Mouse (Mus musculus): ENCODE results near the gene Spg7. TPM values are rescaled to one million over a fixed set of nuclear protein-coding genes. Genes with fewer than 3 reads are reported as not detected.
A peak's percentile ranks its signal among the peaks of the same experiment; 100 is the strongest.
"Not testable (repeated sequence)": the region's sequence is repeated elsewhere in the genome, so short reads cannot be mapped to it uniquely, and the experiment has no call there.

Gene Spg7
- total RNA-seq, 2 experiments from 2014 or later, result 10.6 to 15.2 TPM

DNA sequence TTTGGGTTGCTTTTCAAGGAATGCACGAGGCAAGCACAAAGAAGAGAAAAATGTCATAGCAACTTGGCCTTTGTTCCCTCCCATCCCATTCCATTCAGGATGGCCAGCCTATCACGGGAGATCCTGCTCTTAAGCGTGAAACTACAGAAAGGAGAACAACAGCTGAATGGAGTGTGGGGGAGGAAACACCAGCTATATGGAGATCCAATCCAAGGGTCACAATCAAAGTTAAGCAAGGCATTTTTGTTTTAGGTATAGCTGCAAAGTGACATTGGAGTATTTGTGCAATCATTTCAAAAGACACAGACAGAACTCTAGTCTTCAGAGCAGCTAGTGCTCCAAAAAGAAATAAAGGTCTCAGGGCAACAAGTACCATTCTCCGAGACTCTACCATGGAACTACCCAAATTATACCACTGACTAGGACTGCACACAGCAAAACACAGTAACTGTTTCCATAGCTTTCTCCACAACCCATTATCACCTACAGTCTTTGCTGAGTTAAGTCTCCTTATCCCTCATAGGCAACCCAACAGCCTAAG, 22.6 kb upstream of the Spg7 start:
- no peak for ATAC-seq (replicated peaks; ENCODE audit: low FRiP score, poor library complexity, severe bottlenecking)

DNA sequence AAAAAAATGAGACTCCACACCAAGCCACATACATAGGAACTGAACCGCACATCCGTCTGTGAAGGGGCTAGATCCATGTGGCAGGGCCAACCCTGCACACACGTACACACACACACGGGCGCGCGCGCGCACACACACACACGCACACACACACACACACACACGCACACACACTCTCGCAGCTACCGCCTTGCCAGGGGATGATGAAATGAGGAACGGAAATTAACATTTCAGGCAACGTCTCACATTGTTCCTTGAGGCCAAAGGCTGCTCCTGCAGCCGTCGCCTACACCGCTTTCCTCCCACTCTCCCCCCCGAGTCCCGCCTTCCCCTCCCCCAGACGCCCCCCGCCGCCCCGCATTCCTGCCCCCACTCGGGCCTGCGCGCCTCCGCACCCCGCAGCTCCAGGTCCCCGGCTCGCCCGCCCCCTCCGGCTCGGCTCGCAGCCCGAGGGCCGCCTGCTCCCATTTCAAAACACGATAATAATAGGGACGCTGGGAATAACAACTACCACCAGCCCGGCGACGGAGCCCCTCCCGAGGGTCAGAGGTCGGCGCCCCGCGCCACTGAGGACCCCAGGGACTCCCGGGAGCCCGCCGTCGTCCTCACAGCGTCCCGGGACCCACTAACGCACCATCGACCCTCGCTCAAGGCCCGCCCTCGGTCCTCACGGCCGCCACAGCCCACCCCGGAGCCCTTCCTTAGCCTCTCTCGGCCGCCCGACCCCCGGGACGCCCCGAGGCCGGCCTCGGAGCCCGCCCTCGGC, 21.6 kb upstream of the Spg7 start:
- ATAC-seq (replicated peaks; ENCODE audit: low FRiP score, poor library complexity, severe bottlenecking), result no peak

DNA sequence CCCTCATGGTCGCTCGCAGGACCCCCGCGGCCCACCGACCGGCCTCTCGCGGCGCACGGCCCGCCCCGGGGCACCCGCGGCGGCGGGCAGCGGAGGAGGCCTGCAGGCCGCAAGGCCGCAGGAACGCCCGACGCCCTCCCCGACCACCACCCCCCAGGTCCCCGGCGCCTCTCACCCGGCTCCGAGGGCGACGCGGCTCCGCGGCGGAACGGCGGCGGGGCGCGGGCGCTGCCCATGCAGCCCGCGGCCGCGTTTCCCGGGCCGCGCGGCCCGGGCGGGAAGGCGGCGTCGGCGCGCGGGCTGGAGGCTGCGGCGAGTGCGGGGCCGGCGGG, 21.0 kb upstream of the Spg7 start:
- no peak for ATAC-seq (replicated peaks; ENCODE audit: low FRiP score, poor library complexity, severe bottlenecking)

DNA sequence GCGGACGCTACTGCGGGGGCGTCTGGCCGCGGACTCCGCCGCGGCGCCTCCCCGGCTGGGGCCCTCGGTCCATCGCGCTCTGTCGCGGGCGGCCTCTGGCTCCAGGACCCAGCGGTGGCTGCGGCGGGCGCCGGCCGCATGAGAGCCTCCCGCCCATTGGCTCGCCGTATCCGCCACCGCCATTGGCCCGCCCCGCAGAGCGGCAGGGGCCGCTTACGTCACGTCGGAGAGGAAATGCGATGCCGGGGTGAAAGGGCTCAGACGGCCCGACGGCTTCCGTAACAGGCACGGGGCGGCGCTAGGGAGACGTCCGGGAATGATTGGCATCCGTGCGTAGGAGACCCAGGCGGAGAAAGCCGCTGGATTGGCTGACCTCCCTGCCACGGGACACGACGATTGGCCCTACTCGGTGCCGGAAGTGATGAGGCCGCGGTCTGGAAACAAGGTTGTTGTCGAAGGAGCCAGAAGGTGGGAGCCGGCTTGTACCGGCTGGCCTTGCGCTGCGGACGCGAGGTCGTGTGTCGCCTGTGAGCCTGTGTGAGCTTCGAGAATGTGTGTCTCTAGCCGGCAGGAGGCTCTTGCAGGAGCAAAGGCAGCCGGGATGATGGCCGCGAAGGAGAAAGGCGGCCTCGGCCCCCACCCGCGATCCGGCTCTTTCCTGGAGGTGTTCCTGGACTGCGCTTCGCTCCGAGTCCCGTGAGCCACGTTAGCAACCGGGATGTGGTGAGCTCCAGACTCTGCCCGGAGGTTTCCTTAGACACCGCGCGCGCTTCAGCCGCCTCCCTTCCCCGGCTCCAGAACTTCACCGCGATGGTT, 20.4 kb upstream of the Spg7 start, which contains the start of gene Ankrd11:
Gene Ankrd11 (minus strand): TSS at position 120 of the 816 bp plus-strand sequence.
- ATAC-seq (replicated peaks; ENCODE audit: low FRiP score, poor library complexity, severe bottlenecking), result peak; percentile 92

DNA sequence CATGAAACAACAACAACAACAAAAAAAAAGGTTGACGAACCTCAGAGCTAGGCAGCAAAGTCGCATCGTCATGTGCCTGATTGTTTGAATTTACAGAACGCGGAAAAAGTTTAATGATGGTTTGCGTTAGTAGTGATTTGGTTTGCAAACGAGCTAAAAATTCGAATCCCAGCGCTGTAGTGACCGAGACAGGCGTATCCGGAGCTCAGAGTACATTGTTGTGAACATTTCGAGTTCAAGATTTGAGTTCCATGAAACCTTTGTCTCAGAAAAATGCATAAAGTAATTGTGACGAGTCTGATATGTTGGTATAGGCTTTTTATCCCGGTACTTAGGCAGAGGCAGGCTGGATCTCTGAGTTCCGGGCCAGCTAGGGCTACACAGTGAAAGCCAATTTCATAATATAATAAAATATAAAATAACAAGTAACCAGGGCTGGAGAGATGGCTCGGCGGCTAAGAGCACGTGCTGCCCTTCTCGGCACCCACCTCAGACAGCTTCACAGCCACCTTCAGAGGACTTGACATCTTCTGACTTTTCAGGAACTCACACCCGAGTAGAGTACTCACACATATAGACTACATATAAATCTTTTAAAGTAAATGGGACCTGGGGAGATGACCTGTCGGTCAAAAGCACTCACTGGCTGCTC, 19.6 kb upstream of the Spg7 start:
- ATAC-seq (replicated peaks; ENCODE audit: low FRiP score, poor library complexity, severe bottlenecking), result no peak; the same call in 1 of the 2 replicates

DNA sequence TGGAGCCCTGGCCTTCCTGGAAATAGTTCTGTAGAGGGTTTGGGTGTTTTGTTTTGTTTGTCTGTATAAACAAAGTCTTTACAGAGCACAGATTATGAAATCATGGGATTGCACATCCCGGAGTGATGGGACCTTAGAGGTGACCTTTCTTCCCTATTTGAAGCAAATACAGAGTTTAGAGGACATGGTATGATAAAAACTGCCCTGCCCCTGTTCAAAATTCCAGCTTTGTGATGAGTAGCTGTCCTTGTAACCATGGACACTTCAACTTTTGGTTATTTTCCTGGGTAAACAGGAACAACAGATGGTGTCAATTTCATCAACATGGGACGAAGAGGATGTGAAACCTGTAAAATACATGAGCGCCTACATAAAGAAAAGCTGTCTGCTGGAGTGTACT, 18.8 kb upstream of the Spg7 start:
- no peak for ATAC-seq (replicated peaks; ENCODE audit: low FRiP score, poor library complexity, severe bottlenecking)

DNA sequence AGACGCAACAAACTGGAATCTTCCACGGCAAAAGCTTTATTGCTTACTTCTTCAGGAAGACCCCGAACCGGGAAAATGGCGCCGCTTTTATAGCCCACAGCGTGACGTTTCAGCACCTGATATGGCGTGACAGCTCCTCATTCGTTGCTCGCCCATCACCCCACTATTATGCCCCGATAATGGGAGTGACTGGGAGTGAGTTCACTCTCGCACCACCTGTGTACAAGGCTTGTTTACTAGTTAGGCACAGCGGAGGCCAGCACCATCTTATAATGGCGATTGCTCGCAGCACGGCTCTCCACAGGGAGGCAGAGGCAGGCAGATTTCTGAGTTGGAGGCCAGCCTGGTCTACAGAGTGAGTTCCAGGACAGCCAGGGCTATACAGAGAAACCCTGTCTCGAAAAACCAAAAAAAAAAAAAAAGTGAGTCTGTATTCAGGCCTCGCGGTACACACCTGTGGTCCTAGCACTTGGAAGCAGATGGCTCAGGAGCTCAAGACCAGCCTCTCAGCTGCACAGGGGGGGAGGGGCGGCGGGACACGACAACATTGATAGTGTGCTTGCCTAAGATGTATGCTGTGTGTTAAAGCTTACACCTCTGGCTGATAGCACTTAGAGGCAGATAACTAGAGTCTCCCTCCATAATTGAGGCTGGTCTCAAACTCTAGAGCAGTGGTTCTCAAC, 17.9 kb upstream of the Spg7 start:
- ATAC-seq (replicated peaks; ENCODE audit: low FRiP score, poor library complexity, severe bottlenecking), result not testable (repeated sequence)

DNA sequence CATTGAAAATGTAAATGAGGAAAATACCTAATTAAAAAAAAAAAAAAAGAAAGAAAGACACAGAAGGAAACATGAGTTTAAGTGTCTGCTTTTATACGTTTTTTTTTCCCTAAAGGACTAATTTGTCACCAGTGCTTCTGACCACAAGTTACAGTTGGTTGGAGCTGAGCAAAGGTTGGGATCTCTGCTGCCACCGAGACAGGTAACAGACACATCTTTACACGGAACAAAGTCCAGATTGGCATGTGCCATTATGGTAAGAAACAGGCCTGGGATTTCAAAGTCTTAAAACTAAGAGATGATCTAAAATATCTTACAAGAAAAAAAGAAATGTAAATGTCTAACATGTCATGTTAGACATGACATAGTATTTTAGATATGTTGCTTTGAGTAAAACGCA, 16.0 kb upstream of the Spg7 start:
- no peak for ATAC-seq (replicated peaks; ENCODE audit: low FRiP score, poor library complexity, severe bottlenecking)

DNA sequence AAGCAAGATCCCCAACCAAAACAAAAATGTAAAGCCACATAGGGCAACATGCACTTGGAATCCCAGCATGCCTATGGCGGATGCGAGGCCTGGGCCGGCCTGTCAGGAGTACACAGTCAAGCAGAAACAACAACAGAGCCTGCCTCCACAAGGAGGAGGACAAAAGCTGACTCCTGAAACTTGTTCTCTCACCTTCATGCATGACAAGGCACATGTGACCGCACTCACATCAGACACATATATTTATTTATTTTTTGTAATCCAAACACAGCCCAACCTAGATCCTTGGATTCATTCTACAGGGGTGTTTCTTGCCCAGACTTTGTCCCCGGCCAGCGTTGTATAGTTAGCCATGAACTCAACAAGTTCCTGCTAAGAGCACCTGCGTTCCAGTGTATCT, 14.9 kb upstream of the Spg7 start:
- no peak for ATAC-seq (replicated peaks; ENCODE audit: low FRiP score, poor library complexity, severe bottlenecking)

DNA sequence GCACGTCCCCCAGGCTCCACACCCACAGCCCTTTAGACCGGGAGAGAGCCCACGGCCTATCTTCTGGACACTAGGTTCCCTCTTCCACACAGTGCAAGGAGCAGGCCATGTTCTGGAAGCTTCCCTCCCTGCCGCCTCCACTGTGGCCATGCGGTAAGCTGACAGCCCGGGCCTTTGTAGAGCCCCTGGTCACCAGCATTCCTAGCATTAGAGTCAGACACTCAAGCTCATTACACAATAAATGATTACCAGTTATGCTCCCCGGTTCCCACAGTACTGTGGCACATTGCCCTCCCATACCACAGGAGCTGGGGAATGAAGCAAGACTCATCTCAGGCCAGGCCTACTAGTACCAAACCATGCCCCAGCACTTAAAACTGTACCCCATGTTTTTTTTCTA, 14.3 kb upstream of the Spg7 start:
- ATAC-seq (replicated peaks; ENCODE audit: low FRiP score, poor library complexity, severe bottlenecking), result no peak

DNA sequence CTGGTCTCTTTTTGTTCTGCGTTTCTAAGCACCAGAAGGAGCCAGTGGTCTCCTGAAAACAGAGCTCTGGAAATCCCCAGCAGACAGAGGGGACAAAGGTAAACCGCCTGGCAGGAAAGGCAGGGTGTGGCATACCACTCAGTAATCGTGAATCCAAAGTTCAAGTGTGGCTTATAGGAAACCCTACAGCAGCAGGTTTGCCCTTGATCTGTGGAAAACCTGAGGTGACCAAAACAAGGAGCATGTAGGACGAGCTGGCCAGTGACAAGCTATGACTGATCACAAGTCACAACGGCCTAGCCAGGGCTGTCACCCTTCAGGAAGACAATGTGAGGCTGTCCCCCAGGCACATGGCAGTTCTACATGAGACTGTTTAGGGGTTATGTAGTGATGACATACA, 11.3 kb upstream of the Spg7 start:
- no peak for ATAC-seq (replicated peaks; ENCODE audit: low FRiP score, poor library complexity, severe bottlenecking)

DNA sequence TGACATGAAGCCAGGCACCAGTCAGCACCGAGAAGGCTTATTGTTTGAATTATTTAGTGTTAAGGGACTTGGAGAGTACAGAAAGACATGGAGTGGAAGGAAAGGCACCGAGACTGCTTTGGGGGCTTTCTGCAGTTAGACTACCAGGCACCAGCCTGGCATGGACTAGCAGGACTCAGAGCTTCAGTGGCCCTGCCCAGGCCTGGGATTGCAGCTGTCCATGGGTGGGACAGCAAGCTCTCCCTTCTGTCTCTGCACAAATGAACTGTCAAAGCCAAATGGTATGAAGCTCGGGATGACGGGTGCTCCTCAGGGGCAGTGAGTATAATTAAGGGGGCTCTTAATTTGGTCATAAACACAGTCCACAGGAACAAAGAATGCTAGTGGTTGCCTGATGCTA, 1.3 kb downstream of the Spg7 start:
- ATAC-seq (replicated peaks; ENCODE audit: low FRiP score, poor library complexity, severe bottlenecking), result no peak

DNA sequence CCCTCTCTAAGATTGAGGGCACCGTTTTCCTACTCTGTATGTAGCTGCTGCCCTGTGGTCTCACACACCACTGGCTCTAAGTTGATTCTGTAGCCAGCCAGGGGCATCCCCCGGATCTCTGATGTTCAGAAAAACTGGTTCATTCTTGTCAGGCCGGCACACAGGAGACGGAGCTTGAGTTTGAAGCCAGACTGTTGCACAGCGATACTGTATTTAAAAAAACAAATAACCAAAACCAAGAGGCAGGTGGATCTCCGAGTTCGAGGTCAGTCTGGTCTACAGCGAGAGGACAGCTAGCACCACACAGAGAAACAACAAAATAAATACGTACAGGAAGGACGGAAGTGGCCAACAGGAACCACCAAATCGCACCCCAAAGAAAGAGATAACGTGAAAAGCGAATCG, 2.1 kb downstream of the Spg7 start:
- ATAC-seq (replicated peaks; ENCODE audit: low FRiP score, poor library complexity, severe bottlenecking), result peak; percentile 54

DNA sequence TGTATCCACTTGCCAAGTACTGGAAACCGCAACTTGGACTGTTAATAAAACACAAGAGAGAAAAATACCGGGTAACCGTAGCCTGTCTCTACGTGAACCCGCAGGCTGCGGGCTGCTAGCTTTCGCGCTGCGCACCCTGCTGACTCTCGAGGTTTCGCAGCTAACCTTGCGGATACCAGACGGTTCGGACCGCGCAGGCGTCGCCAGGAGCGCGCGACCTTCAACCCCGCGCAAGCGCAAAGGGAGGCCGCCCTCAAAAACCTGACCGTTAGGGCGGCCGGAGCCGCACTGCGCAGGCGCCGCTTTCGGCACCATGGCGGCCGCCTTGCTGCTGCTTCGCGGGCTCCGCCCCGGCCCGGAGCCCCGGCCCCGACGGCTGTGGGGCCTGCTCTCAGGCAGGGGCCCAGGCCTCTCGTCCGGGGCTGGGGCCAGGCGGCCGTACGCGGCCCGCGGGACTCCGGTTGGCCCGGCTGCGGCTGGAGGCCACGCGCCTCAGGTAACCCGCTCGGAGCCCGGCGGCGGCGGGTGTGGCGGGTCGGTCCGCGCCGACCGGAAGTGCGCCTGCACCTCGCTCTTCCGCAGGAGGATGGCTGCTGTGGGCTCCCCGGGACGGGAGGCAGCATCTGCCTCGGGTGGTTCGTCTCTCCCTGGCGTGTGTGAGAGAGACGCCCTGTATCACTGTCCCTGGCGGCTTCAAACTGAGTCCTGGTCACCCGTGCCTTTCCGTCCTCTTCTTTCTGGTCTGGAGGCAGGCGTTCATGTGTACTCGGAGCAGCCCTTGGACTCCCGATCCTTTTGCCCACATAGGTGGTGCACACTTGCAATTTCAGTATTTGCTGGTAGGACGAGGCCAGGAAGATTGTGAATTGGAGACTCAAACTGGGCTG, 2.7 kb downstream of the Spg7 start:
- peak; percentile 94 for ATAC-seq (replicated peaks; ENCODE audit: low FRiP score, poor library complexity, severe bottlenecking)

DNA sequence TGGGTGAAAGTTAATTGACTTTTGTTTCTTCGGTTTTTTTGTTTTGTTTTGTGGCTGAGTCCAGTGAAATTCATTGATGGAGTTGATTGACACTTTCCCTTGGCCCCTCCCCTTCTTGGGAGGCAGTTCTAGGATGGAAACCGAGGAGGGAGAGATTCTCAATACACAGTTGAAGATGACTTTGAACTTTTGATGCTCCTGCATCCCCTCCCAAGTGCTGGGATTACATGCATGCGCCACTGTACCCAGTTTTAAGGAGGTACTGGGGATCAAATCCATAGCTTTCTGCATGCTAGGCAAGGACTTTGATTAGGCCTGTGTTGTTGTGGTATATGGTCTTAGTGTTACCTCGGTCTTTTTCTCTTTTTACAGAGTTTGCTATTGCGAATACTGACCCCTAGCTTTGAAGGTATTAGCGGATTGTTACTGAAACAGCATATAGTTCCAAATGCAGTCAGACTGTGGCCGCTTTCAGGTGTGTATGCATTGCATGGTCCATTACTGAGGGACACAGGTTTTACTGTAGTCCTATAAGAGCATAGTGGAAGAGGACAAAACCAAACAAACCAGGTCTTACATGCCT, 3.5 kb downstream of the Spg7 start:
- ATAC-seq (replicated peaks; ENCODE audit: low FRiP score, poor library complexity, severe bottlenecking), result 0 out of 2 replicates have a peak, but pooled peaks have one; percentile 36

DNA sequence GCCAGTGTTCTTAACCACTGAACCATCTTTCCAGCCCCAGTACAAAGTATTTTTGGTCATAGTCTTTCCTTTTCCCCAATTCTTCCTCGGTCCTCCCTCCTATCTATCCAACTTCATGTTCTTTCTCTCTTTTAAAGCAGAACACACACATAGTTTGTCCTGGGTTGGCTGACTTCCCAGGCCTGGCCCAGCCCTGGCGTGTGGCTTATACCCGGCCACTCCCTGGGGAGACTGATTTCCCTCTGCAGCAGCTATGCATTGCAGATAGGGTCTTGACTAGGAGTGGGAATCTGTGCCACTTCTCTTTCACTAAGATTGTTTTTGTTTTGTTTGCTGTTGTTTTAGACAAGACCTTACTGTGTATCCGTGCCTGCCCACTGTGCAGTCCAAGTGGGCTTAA, 8.4 kb downstream of the Spg7 start:
- no peak for ATAC-seq (replicated peaks; ENCODE audit: low FRiP score, poor library complexity, severe bottlenecking)

DNA sequence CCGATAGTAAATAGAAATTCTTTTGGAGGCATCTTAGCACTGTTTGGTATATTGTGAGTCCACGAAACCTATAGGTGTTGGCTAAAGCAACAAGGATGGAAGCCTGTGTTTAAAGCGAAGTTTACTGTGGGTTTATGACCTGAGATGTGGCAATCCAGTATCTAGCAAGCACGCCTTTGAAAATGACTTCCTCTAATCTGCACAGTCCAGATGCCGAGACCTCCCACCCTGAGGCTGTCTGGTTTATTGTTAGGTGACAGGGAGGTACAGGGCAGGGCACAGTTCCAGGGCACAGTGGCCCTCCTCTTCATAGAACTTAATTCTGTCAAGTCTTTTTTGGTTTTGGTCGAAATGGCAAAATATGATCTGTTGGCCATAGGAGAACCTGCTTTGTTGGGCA, 14.5 kb downstream of the Spg7 start:
- ATAC-seq (replicated peaks; ENCODE audit: low FRiP score, poor library complexity, severe bottlenecking), result no peak

DNA sequence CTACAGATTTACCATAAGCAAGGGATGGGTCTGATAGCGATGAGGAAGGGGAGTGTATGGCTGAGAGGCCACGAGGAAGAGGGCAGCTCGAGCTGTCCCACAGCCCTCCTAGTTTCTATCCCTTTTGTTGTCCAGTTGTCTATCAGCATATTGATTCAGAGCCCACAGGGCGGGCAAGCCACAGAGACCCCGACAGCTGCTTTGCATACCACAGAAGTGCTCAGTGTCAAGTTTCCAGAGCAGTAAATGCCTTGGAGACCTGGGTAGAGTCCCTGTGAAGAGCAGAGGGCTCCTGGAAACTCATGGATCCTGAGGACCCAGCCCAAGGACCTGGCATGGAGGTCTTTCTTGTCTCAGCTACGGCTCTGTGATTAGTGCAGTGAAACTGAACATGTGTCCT, 20.3 kb downstream of the Spg7 start:
- ATAC-seq (replicated peaks; ENCODE audit: low FRiP score, poor library complexity, severe bottlenecking), result no peak

DNA sequence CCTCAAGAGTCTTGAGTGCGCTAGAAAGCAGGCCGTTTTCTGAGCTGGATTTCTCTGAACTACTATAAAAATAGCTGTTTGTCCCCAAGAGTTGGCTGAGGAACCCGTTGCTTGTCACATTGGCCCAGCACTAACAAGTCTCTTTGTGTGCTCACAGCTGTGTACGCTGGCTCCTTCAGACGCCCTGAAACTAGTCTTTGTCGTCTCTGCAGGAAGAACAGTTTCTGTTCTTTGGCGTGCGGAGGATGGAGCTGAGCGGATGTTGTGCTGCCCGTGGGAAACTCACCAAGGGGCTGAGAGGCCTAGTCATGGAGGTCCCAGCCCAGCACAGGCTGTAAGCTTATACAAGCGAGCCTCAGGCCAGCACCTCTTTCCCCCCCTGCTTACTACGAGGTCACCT, 20.9 kb downstream of the Spg7 start:
- no peak for ATAC-seq (replicated peaks; ENCODE audit: low FRiP score, poor library complexity, severe bottlenecking)
